Mouse (Mus musculus): Measurements from ENCODE around the gene Tap1. TPM values are rescaled to one million over a fixed set of nuclear protein-coding genes. Genes with fewer than 3 reads are reported as not detected.
"Not testable (repeated sequence)": the region's sequence is repeated elsewhere in the genome, so short reads cannot be mapped to it uniquely, and the experiment has no call there.

The Tap1 gene
- polyA plus RNA-seq, 1 experiment = 55.9 TPM

DNA sequence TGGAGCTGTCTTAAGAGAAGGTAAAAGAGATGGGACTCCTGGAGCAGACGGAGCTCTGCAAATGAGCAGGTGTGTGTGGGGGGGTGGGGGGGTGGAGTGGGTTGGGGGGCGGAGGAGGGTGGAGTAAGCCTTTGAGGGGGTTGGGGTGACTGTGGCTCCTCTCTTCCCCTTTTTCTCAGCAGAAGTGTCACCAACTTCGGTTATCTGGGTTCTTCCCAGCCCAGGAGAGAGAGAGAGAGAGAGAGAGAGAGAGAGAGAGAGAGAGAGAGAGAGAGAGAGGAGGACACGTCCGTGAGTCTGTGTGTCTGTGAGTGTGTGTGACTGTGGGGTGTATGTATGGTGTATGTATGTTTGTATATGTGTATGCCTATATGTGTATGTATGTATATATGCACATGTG lies 43.9 kb upstream of the Tap1 start:
- H3K27ac ChIP-seq (ENCODE audit: control insufficient read depth, insufficient read depth, low read depth, low read length, poor library complexity) = peak overlapping the region; percentile 78
- peak overlapping the region; percentile 50 for H3K4me3 ChIP-seq (replicated peaks; ENCODE audit: control insufficient read depth, low read depth, low read length)
- TF ChIP-seq POLR2A (IDR thresholded peaks at IDR 0.05; ENCODE audit: borderline replicate concordance, control insufficient read depth, low read depth, low read length) = no peak
- no peak for TF ChIP-seq CTCF (IDR thresholded peaks at IDR 0.05; ENCODE audit: control insufficient read depth, insufficient read depth, low read length)
- 1% methylated on average over 5 of the region's 5 CpGs for WGBS
- peaks cover 12% of the 10 kb centered on the region for H3K4me1 ChIP-seq (ENCODE audit: control insufficient read depth, insufficient read depth, low read length)

DNA sequence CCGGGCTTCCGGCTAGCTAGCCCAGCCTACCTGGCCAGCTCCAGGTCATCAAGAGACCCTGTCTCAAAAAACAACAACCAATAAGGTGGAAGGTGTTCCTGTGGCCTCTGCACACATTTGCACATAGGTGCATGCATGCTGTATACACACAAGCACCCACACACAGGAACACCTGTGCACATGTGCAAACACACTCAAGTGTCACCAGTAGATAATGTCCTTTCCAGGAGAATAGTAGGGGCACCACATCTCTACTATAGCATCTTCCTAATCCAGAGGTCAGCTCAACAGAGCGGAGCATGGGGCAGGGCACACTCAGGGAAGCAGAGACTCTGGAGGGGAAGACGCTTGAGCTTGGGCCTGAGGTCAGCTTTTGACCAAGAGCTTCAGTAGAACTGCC lies 43.1 kb upstream of the Tap1 start:
- WGBS = 73% methylated on average over 4 of the region's 4 CpGs
- Histone ChIP-seq H3K27ac (ENCODE audit: control insufficient read depth, insufficient read depth, low read depth, low read length, poor library complexity) (peak overlapping the region; percentile 29; the same call in 1 of the 2 replicates), H3K4me1 (ENCODE audit: control insufficient read depth, insufficient read depth, low read length) (peaks cover 12% of the 10 kb centered on the region)
- H3K4me3 ChIP-seq (replicated peaks; ENCODE audit: control insufficient read depth, low read depth, low read length) = not testable (repeated sequence)

DNA sequence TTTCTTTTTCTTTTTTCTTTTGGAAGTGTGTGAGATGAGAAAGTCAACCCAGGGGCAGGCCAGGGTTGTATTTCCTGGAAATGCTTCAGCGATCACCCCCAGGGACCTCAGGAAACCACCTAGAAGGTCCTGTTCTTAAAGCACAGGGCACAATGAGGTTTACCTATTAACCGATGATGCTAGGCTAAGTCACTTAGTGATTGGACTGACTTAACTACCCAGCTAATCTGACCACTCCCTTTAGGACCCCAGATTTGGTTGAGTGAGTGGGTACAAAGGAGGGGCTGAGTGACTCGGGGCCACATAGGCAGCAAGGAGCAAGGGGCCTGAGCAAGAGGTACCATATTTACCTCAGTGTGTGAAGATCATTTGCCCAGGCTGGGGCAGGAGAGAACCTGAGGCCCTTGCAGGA lies 42.4 kb upstream of the Tap1 start:
- H3K4me3 ChIP-seq (replicated peaks; ENCODE audit: control insufficient read depth, low read depth, low read length) = peak overlapping the region; percentile 32
- peaks cover 12% of the 10 kb centered on the region for H3K4me1 ChIP-seq (ENCODE audit: control insufficient read depth, insufficient read depth, low read length)
- H3K27ac ChIP-seq (ENCODE audit: control insufficient read depth, insufficient read depth, low read depth, low read length, poor library complexity) = peak overlapping the region; percentile 27
- no peak for TF ChIP-seq CTCF (IDR thresholded peaks at IDR 0.05; ENCODE audit: control insufficient read depth, insufficient read depth, low read length)
- no peak for TF ChIP-seq POLR2A (IDR thresholded peaks at IDR 0.05; ENCODE audit: borderline replicate concordance, control insufficient read depth, low read depth, low read length)
- WGBS = 47% methylated on average over 3 of the region's 3 CpGs

DNA sequence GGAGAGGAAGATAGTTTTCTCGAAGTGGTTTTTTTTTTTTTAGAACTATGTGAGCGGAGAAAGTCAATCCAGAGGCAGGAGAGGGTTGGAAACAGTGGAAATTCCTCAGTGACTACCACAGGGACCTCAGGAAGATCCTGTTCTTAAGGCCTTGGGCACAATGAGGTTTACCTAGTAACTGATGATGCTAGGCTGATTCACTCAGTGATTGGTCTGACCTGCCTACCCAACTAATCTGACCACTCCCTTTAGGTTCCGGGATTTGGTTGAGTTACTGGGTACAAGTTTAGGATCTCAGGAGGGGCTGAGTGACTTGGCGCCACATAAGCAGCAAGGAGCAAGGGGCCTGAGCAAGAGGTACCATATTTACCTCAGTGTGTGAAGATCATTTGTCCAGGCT lies 34.4 kb upstream of the Tap1 start, which contains the start of gene H2-DMb1:
TSS of gene H2-DMb1 (plus strand) at position 150 of the 400 bp plus-strand sequence.
- Histone ChIP-seq H3K27ac (ENCODE audit: control insufficient read depth, insufficient read depth, low read depth, low read length, poor library complexity) (peak within 1 kb of the TSS; percentile 63), H3K4me3 (replicated peaks; ENCODE audit: control insufficient read depth, low read depth, low read length) (no peak within 1 kb of the TSS), H3K4me1 (ENCODE audit: control insufficient read depth, insufficient read depth, low read length) (peaks cover under 1% of the 10 kb centered on the region)
- WGBS = 21% methylated on average over 4 of the region's 4 CpGs
- TF ChIP-seq POLR2A (IDR thresholded peaks at IDR 0.05; ENCODE audit: borderline replicate concordance, control insufficient read depth, low read depth, low read length) (no peak), CTCF (IDR thresholded peaks at IDR 0.05; ENCODE audit: control insufficient read depth, insufficient read depth, low read length) (no peak)

DNA sequence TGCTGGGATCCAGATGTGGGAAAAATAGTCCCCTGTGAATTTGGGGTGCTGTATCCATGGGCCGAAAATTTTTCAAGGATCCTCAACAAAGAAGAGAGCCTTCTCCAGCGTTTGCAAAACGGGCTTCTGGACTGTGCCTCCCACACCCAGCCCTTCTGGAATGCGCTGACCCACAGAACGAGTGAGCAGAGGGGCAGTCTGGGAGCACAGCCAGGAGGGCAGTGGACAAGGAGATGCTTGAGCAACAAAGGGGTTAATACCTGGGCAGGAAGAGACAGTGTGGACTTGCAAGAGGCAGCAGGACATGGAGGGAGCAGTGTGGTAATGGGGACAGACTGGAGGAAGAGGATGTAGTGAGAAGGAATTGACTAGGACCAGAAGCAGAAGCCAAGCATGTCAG lies 31.8 kb upstream of the Tap1 start:
- 77% methylated on average over 5 of the region's 5 CpGs for WGBS
- no peak overlapping the region for H3K4me3 ChIP-seq (replicated peaks; ENCODE audit: control insufficient read depth, low read depth, low read length)

DNA sequence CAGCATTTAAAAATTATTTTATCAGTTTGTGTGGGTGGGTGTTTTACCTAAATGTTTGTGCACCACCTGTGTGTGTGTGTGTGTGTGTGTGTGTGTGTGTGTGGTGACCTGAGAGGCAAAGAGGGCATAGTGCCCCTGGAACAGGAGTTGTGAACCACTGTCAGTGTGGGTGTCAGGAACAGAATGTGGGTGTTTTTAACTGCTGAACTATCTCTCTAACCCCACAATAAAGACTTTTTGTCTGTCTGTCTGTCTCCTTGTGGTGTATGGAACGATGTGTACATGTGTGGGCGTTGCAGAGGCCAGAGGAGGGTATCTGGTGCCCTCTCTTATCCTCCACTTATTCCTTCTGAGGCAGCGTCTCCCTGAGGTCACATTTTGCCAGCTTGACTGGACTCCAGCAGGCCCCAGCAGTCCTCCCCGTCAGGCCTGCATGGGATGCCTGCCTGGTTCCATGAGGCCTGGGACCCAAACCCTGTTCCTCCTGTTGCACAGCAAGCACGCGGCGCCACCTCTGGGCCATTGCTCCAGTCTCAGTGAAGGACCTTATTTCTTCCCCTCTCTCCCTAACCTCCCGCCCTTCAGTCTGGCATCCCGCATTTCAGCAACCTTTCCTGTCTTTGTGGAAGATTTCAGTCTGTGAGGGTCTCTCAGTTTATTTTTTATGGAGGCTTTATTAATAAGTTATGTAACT lies 23.0 kb upstream of the Tap1 start:
- no peaks in the 10 kb centered on the region; the same call in 1 of the 2 replicates for H3K4me1 ChIP-seq (ENCODE audit: control insufficient read depth, insufficient read depth, low read length)
- no peak overlapping the region for H3K4me3 ChIP-seq (replicated peaks; ENCODE audit: control insufficient read depth, low read depth, low read length)
- peak; percentile 66 for TF ChIP-seq CTCF (IDR thresholded peaks at IDR 0.05; ENCODE audit: control insufficient read depth, insufficient read depth, low read length)
- TF ChIP-seq POLR2A (IDR thresholded peaks at IDR 0.05; ENCODE audit: borderline replicate concordance, control insufficient read depth, low read depth, low read length) = no peak
- WGBS = 38% methylated on average over 9 of the region's 9 CpGs
- H3K27ac ChIP-seq (ENCODE audit: control insufficient read depth, insufficient read depth, low read depth, low read length, poor library complexity) = no peak overlapping the region

More for the DNA sequence above, 31.8 kb upstream of the Tap1 start:
- Histone ChIP-seq H3K4me1 (ENCODE audit: control insufficient read depth, insufficient read depth, low read length) (no peaks in the 10 kb centered on the region; the same call in none of the 2 replicates), H3K27ac (ENCODE audit: control insufficient read depth, insufficient read depth, low read depth, low read length, poor library complexity) (no peak overlapping the region)
- no peak for TF ChIP-seq POLR2A (IDR thresholded peaks at IDR 0.05; ENCODE audit: borderline replicate concordance, control insufficient read depth, low read depth, low read length)
- no peak for TF ChIP-seq CTCF (IDR thresholded peaks at IDR 0.05; ENCODE audit: control insufficient read depth, insufficient read depth, low read length)

DNA sequence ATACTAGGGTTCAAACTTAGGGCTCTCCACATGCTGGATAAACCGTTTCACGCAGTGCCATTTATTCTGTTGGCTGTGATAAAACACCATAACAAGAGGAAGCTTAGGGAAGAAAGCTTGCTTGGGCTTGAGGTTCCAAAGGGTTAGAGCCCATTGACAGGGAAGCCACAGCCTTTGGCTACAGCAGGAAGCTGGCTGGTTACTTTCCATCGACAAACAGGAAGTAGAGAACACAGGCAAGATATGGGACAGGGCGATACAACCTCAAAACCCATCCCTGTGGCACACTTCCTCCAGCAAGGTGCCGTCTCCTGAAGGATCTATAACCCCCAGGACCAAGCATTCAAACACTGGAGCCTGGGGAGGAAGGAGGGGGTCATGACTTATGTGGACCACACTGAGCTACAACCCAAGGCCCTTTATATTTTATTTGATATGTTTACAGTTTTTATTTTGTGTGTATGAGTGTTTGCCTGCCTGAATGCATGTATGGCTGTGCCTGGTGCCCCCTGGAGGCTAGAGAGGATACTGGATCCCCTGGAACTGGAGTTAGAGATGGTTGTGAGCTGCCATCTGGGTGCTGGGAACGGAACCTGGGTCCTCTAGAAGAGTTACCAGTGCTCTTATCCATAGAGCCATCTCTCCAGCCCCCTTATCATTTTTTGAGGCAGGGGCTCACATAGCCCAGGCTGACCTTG lies 22.2 kb upstream of the Tap1 start:
- TF ChIP-seq CTCF (IDR thresholded peaks at IDR 0.05; ENCODE audit: control insufficient read depth, insufficient read depth, low read length) (peak; percentile 37; the same call in 1 of the 2 replicates), POLR2A (IDR thresholded peaks at IDR 0.05; ENCODE audit: borderline replicate concordance, control insufficient read depth, low read depth, low read length) (no peak)
- no peak overlapping the region for H3K27ac ChIP-seq (ENCODE audit: control insufficient read depth, insufficient read depth, low read depth, low read length, poor library complexity)
- WGBS = 20% methylated on average over 6 of the region's 6 CpGs
- no peaks in the 10 kb centered on the region; the same call in 1 of the 2 replicates for H3K4me1 ChIP-seq (ENCODE audit: control insufficient read depth, insufficient read depth, low read length)
- no peak overlapping the region for H3K4me3 ChIP-seq (replicated peaks; ENCODE audit: control insufficient read depth, low read depth, low read length)

DNA sequence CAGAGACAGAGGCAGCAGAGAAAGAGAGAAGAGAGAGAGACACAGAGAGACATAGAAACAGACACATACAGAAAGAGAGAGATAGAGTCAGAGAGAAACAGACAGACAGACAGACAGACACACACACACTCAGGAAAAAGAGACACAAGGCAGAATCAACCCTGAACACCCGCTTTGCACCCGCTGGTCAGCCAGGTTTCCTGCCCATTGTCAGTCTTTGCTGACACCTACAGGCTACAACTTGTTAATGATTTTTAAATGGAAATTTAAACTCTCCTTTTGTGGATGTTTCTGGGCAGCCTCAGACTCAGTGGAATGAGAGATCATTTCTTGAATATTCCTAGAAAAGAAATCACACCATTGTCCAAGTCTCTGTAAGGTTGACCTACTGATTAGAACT lies 18.1 kb upstream of the Tap1 start:
- H3K27ac ChIP-seq (ENCODE audit: control insufficient read depth, insufficient read depth, low read depth, low read length, poor library complexity) = no peak overlapping the region
- no peak overlapping the region for H3K4me3 ChIP-seq (replicated peaks; ENCODE audit: control insufficient read depth, low read depth, low read length)
- TF ChIP-seq POLR2A (IDR thresholded peaks at IDR 0.05; ENCODE audit: borderline replicate concordance, control insufficient read depth, low read depth, low read length) (no peak), CTCF (IDR thresholded peaks at IDR 0.05; ENCODE audit: control insufficient read depth, insufficient read depth, low read length) (peak; percentile 74)
- WGBS = 1% methylated on average over 2 of the region's 2 CpGs
- H3K4me1 ChIP-seq (ENCODE audit: control insufficient read depth, insufficient read depth, low read length) = peaks cover 2% of the 10 kb centered on the region; the same call in 1 of the 2 replicates
